In the genomic region with DNA sequence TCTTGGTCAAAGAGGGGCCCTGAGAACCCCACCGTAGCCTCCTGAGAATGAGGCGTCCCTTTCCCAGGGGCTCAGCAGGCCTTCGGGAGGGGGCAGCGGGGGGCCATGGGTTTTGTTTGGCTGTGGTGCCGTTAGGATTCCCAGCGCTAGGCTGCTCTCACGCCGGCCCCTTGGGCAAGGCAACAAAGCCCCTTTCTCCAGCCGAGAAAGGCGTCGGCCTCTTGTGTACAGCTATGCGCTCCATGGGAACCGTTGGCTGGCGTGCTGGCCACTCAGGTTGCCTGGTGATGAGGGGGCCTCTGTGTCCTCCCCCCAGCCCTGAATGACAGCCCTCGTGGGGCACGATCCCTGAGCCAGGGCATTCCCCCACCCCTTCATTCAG, we compare ENCODE assay signal across 10 mouse cellular contexts. TPM values are rescaled to one million over a fixed set of nuclear protein-coding genes. Genes with fewer than 3 reads are reported as not detected.
DNase-seq lines count a peak whose midpoint lies in the region; ATAC-seq and TF ChIP-seq lines count a peak whose summit lies in the region.
"Had no signal": no experiment of that assay in that cellular context is flagged by ENCODE, and none has a peak within 500 bp of the region (broad histone marks: within the 10 kb centered on the region; RNA-seq: fewer than 3 reads in every experiment).

No protein-coding gene starts in this region.

- H3K9ac ChIP-seq in intestine, postnatal 0 days (ENCODE audit: low read depth, low read length), result 0 out of 2 replicates have a peak overlapping the region, but pooled peaks have one; percentile 50
- H3K9ac ChIP-seq in midbrain, postnatal 0 days (replicated peaks; ENCODE audit: low read length, poor library complexity, severe bottlenecking), result peak overlapping the region; percentile 60; the same call in 1 of the 2 replicates

- peak overlapping the region; percentile 83 for H3K4me3 ChIP-seq in erythroblast, embryonic 14.5 days (replicated peaks)
- H3K4me3 ChIP-seq in intestine, postnatal 0 days (ENCODE audit: low read depth, low read length), result peak overlapping the region; percentile 60
- peak overlapping the region; percentile 52 for H3K4me3 ChIP-seq in midbrain, postnatal 0 days (ENCODE audit: low read depth, low read length)

- WGBS in intestine, postnatal 0 days, result 9% methylated on average over 16 of the region's 16 CpGs
- WGBS in midbrain, postnatal 0 days, result 3% methylated on average over 16 of the region's 16 CpGs

- H3K9me3 ChIP-seq in erythroblast, embryonic 14.5 days (ENCODE audit: control insufficient read depth, low read length), result peaks cover 15% of the 10 kb centered on the region
- H3K9me3 ChIP-seq in intestine, postnatal 0 days (ENCODE audit: control insufficient read depth), result no peaks in the 10 kb centered on the region
- H3K9me3 ChIP-seq in midbrain, postnatal 0 days (ENCODE audit: low read length), result no peaks in the 10 kb centered on the region

- peak overlapping the region; percentile 89 for H3K4me2 ChIP-seq in intestine, postnatal 0 days (replicated peaks; ENCODE audit: low read depth)
- peak overlapping the region; percentile 94 for H3K4me2 ChIP-seq in midbrain, postnatal 0 days (ENCODE audit: low read depth, low read length, poor library complexity, severe bottlenecking)

- peaks cover 84% of the 10 kb centered on the region for H3K27me3 ChIP-seq in erythroblast, embryonic 14.5 days (ENCODE audit: control insufficient read depth)
- peaks cover 9% of the 10 kb centered on the region for H3K27me3 ChIP-seq in intestine, postnatal 0 days (replicated peaks; ENCODE audit: control insufficient read depth, insufficient read depth, low read length)
- H3K27me3 ChIP-seq in midbrain, postnatal 0 days (ENCODE audit: insufficient read depth, low read length), result peaks cover 22% of the 10 kb centered on the region

- no peak for TF ChIP-seq CTCF in intestine, postnatal 0 days (IDR thresholded peaks at IDR 0.05; ENCODE audit: low read depth)
- TF ChIP-seq CTCF in midbrain, postnatal 0 days (IDR thresholded peaks at IDR 0.05), result no peak

- H3K36me3 ChIP-seq in erythroblast, embryonic 14.5 days (ENCODE audit: control insufficient read depth), result peaks cover 42% of the 10 kb centered on the region
- peaks cover 4% of the 10 kb centered on the region; the same call in 1 of the 2 replicates for H3K36me3 ChIP-seq in intestine, postnatal 0 days (ENCODE audit: control insufficient read depth, insufficient read depth)
- no peaks in the 10 kb centered on the region for H3K36me3 ChIP-seq in midbrain, postnatal 0 days (ENCODE audit: insufficient read depth, low read length)

- peaks cover 91% of the 10 kb centered on the region for H3K4me1 ChIP-seq in erythroblast, embryonic 14.5 days (ENCODE audit: control insufficient read depth)
- peaks cover 12% of the 10 kb centered on the region for H3K4me1 ChIP-seq in intestine, postnatal 0 days (replicated peaks; ENCODE audit: control insufficient read depth, insufficient read depth, low read length)
- peaks cover 17% of the 10 kb centered on the region for H3K4me1 ChIP-seq in midbrain, postnatal 0 days (ENCODE audit: insufficient read depth, low read length)

- no peak for ATAC-seq in erythroblast, adult 5-6 weeks (replicated peaks; ENCODE audit: low FRiP score, poor library complexity, severe bottlenecking)
- ATAC-seq in intestine, postnatal 0 days, result no peak
- ATAC-seq in midbrain, postnatal 0 days (ENCODE audit: low FRiP score), result peak; percentile 38

- DNase-seq in thymus, postnatal 4 days, result peak; percentile 36
- no peak for DNase-seq in thymus, postnatal 0 days (ENCODE audit: low spot score)
- DNase-seq in midbrain, postnatal 0 days (ENCODE audit: low spot score), result peak; percentile 84
- no peak for DNase-seq in B cell, adult 2 months
- no peak for DNase-seq in ovary, adult 18-20 months (ENCODE audit: low spot score)

- no peak overlapping the region for H3K27ac ChIP-seq in intestine, postnatal 0 days (ENCODE audit: low read depth, low read length)
- peak overlapping the region; percentile 68 for H3K27ac ChIP-seq in midbrain, postnatal 0 days (ENCODE audit: low read depth, low read length)

RNA-seq across cellular contexts. Expression of a gene that starts 1.5 kb away (rescaled TPM):
- 2.6 and 3.7 TPM in 2 replicates for polyA plus RNA-seq in erythroblast, embryonic 14.5 days (2012)
- total RNA-seq in erythroblast, adult 5-6 weeks (2015; ENCODE audit: low replicate concordance), result 2.9 and 9.4 TPM in 2 replicates
- total RNA-seq in erythroblast, adult 5-6 weeks (2017; ENCODE audit: low replicate concordance), result 4.4 and 9.9 TPM in 2 replicates
- 13.2 and 13.3 TPM in 2 replicates for polyA plus RNA-seq in thymus, postnatal 0 days (2015; fragmentation: Nextera tagmentation; extraction: Ambion mirVana)
- polyA plus RNA-seq in intestine, postnatal 0 days (2015; fragmentation: Nextera tagmentation; extraction: Ambion mirVana), result 7.1 and 7.3 TPM in 2 replicates
- total RNA-seq in midbrain, postnatal 0 days (2014; rRNA removed), result 55.6 and 56.6 TPM in 2 replicates
- polyA plus RNA-seq in midbrain, postnatal 0 days (2015; fragmentation: Nextera tagmentation; extraction: Ambion mirVana), result 20.1 and 22.5 TPM in 2 replicates
- total RNA-seq: CH12.LX had no signal

RNA-seq across cellular contexts. Expression of a gene that starts 40.2 kb away (rescaled TPM):
- polyA plus RNA-seq in erythroblast, embryonic 14.5 days (2012), result 8.6 and 8.9 TPM in 2 replicates
- 17.9 and 18.8 TPM in 2 replicates for total RNA-seq in erythroblast, adult 5-6 weeks (2015; ENCODE audit: low replicate concordance)
- 3.7 and 7.0 TPM in 2 replicates for total RNA-seq in erythroblast, adult 5-6 weeks (2017; ENCODE audit: low replicate concordance)
- polyA plus RNA-seq in thymus, postnatal 0 days (2015; fragmentation: Nextera tagmentation; extraction: Ambion mirVana), result 10.4 and 12.3 TPM in 2 replicates
- polyA plus RNA-seq in intestine, postnatal 0 days (2015; fragmentation: Nextera tagmentation; extraction: Ambion mirVana), result 21.4 and 23.6 TPM in 2 replicates
- total RNA-seq in midbrain, postnatal 0 days (2014; rRNA removed), result 196 and 204 TPM in 2 replicates
- 52.0 and 56.6 TPM in 2 replicates for polyA plus RNA-seq in midbrain, postnatal 0 days (2015; fragmentation: Nextera tagmentation; extraction: Ambion mirVana)

RNA-seq across cellular contexts. Expression of a gene that starts 43.8 kb away (rescaled TPM):
- 5.4 and 6.1 TPM in 2 replicates for polyA plus RNA-seq in erythroblast, embryonic 14.5 days (2012)
- total RNA-seq in erythroblast, adult 5-6 weeks (2015; ENCODE audit: low replicate concordance), result not detected in 2 replicates
- not detected in 2 replicates for total RNA-seq in erythroblast, adult 5-6 weeks (2017; ENCODE audit: low replicate concordance)
- 13.1 and 21.2 TPM in 2 replicates for polyA plus RNA-seq in thymus, postnatal 0 days (2015; fragmentation: Nextera tagmentation; extraction: Ambion mirVana)
- polyA plus RNA-seq in intestine, postnatal 0 days (2015; fragmentation: Nextera tagmentation; extraction: Ambion mirVana), result 1.1 and 1.5 TPM in 2 replicates
- total RNA-seq in midbrain, postnatal 0 days (2014; rRNA removed), result not detected in 2 replicates
- polyA plus RNA-seq in midbrain, postnatal 0 days (2015; fragmentation: Nextera tagmentation; extraction: Ambion mirVana), result 0.39 TPM in 1 of 2 replicates, not detected in the other
- total RNA-seq: CH12.LX; heart, postnatal 10 days had no signal

Comparison
In these comparisons a context has a peak if more than half of its experiments do, and no peak if none do; other contexts are left out.
1. DNase-seq: peak in thymus, postnatal 4 days (single experiment) and midbrain, postnatal 0 days (single experiment); none in thymus, postnatal 0 days (single experiment), B cell, adult 2 months (0 of 2) and ovary, adult 18-20 months (single experiment).
2. Peak in every context shown above with its lines, with median percentiles within 50 percentile points of each other: H3K4me3 ChIP-seq.